Mouse (Mus musculus) cerebellum, adult 2 months (tissue): ENCODE measurements at regions not wholly inside any gene's neighbourhood (a gene's known extent, or its start where the extent isn't known, plus 50 kb on each side); places are given as distances from the start of the nearest gene placed in this dataset.

ENCODE experiments used
- CTCF ChIP-seq: fragments of 200-500 bp; IDR thresholded peaks from 2 replicates; pipeline ENCODE4 v1.5.1; 2011; ENCODE audit warnings: low read depth, mild to moderate bottlenecking, control low read depth, low read length, moderate library complexity, borderline replicate concordance; ENCODE audit not compliant: insufficient read depth
- POLR2A ChIP-seq: fragments of 200-500 bp; IDR thresholded peaks from 2 replicates; pipeline ENCODE4 v1.6.1; 2011; ENCODE audit warnings: low read length, control low read depth, borderline replicate concordance; ENCODE audit not compliant: insufficient read depth

DNA sequence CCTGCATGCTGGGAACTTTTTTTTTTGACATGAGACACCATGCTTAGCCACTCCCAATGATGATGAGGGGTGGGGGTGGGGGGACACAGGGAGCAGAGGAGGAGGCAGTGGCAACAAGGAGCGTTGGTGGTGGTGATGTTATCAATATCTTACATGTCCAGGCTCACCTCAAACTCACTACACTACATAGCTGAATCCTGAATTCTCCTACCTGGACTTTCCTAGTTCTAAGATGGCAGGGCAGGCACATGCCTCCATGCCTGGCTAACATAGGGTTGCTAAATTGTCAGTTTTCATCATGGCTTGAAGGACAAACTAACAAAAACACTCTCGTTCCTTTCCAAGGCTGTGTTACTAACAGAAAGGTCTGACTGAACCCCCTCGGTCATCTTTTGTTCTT is 170.6 kb upstream of the Zfp637 start:
- TF ChIP-seq CTCF = no peak
- no peak for TF ChIP-seq POLR2A
